Mouse (Mus musculus): ENCODE measurements around the gene 9130008F23Rik. TPM values are rescaled to one million over a fixed set of nuclear protein-coding genes. Genes with fewer than 3 reads are reported as not detected.
A peak's percentile ranks its signal among the peaks of the same experiment; 100 is the strongest.

The 9130008F23Rik gene
- polyA plus RNA-seq, 1 experiment = 0.21 TPM

DNA sequence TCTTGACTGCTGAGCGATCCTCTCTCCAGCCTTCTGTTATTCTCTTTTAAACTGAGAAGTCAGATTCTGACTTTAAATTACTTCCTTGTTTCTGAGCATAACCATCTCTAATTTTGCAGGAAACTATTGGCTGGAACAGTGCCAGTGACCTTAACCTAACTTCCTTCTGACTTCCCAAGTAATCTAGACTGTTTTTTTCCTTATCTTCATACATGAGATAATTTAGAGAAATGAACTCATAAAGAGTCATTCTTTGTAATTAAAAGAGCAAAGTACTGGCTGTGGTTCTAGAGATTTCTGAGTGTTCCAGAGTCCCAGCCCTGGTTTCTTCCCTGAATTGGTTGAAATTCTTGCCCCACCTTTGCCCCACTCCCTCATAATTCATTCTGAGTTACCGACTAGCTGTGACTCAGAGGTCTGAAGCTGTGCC lies 6.8 kb downstream of the 9130008F23Rik start:
- Histone ChIP-seq H3K27ac (ENCODE audit: insufficient read depth, low read length) (no peak overlapping the region), H3K27me3 (ENCODE audit: control insufficient read depth, insufficient read depth, low read length) (no peaks in the 10 kb centered on the region), H3K4me1 (ENCODE audit: control insufficient read depth, insufficient read depth, low read length) (no peaks in the 10 kb centered on the region), H3K4me3 (replicated peaks; ENCODE audit: insufficient read depth, low read depth, low read length) (no peak overlapping the region)
- no peak for DNase-seq
- TF ChIP-seq CTCF (IDR thresholded peaks at IDR 0.05; ENCODE audit: borderline replicate concordance, insufficient read depth, low read depth, low read length) = no peak
- TF ChIP-seq POLR2A (IDR thresholded peaks at IDR 0.05; ENCODE audit: borderline replicate concordance, insufficient read depth, low read length) = no peak
- 72% methylated on average over 2 of the region's 2 CpGs for WGBS

DNA sequence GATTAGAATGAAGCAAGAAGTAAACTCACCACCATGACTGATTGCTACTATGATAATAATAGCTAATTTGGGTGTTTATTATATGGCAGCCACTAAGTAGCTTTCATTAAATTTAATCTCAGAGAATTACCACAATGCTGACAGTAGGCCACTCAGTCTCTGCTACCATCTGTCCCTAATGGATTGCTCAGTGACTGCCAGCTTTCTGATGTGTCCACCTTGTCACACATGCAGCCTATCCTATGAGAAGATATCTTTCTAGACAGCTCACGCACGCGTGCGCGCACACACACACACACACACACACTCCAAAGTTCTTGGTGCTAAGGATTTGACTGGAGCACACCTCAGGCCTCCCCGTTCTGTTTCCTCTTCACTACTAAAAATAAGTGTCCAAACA lies 7.7 kb downstream of the 9130008F23Rik start:
- DNase-seq = no peak
- Histone ChIP-seq H3K4me3 (replicated peaks; ENCODE audit: insufficient read depth, low read depth, low read length) (no peak overlapping the region), H3K27me3 (ENCODE audit: control insufficient read depth, insufficient read depth, low read length) (no peaks in the 10 kb centered on the region), H3K27ac (ENCODE audit: insufficient read depth, low read length) (no peak overlapping the region), H3K4me1 (ENCODE audit: control insufficient read depth, insufficient read depth, low read length) (no peaks in the 10 kb centered on the region)
- WGBS = 71% methylated on average over 6 of the region's 6 CpGs
- TF ChIP-seq CTCF (IDR thresholded peaks at IDR 0.05; ENCODE audit: borderline replicate concordance, insufficient read depth, low read depth, low read length) = no peak
- TF ChIP-seq POLR2A (IDR thresholded peaks at IDR 0.05; ENCODE audit: borderline replicate concordance, insufficient read depth, low read length) = no peak

DNA sequence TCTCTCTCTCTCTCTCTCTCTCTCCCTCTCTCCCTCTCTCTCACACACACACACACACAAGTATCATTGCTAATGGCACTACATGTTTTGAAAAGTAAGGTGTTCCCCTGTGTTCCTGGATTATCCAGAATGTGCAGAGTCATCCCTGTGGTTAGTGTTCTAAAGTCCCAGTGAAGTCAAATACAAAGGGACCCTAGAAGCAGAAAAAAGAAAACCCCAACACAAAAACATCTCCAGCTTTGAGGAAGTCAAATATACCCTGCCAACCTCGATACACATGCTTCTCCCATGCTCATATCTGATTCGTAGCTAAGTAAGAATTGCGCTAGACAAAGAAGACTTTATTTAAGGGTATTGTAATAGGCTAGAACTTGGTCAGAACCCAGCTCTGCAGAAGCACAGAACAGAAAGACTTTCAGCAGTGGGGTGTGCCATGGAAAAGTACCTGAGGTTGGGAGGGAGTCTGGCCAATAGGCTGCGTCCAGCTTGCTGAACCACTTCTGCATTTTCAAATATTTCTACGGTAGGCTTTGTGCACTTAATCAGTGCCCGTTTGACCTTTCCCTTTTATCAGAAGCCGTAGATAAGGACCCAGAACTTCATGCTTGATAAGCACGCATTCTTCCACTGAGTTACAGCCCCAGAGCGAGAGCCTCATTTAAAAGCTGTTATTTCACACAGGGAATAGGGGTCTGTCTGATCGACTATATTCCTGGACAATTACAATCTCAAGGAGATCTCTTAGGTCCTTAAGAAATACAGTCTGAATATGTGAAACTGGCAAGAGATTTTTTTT lies 11.2 kb downstream of the 9130008F23Rik start:
- Histone ChIP-seq H3K4me1 (ENCODE audit: control insufficient read depth, insufficient read depth, low read length) (no peaks in the 10 kb centered on the region), H3K27me3 (ENCODE audit: control insufficient read depth, insufficient read depth, low read length) (no peaks in the 10 kb centered on the region), H3K27ac (ENCODE audit: insufficient read depth, low read length) (no peak overlapping the region), H3K4me3 (replicated peaks; ENCODE audit: insufficient read depth, low read depth, low read length) (no peak overlapping the region)
- no peak for TF ChIP-seq POLR2A (IDR thresholded peaks at IDR 0.05; ENCODE audit: borderline replicate concordance, insufficient read depth, low read length)
- TF ChIP-seq CTCF (IDR thresholded peaks at IDR 0.05; ENCODE audit: borderline replicate concordance, insufficient read depth, low read depth, low read length) = no peak
- no peak for DNase-seq
- 57% methylated on average over 10 of the region's 10 CpGs for WGBS

DNA sequence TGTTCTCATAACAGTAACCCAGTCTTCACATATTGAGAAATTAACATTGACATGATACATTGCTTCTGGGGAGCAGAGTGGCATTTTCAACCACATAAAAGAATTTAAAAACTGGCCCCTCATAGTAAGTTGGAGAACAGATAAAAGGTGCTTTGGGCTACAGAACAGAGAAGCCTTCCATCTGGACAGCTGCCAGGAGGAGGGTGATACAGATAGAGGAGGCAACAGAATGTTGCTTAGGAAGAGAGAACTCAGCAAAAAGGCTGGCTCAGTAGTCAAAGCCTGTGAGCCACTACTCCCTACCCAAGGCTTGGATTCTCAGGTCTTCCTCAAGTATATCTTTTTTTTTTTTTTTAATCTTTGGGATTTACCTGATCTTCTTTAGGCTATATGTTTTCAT lies 25.3 kb downstream of the 9130008F23Rik start:
- no peak for DNase-seq
- Histone ChIP-seq H3K27me3 (ENCODE audit: control insufficient read depth, insufficient read depth, low read length) (no peaks in the 10 kb centered on the region), H3K4me1 (ENCODE audit: control insufficient read depth, insufficient read depth, low read length) (no peaks in the 10 kb centered on the region), H3K27ac (ENCODE audit: insufficient read depth, low read length) (no peak overlapping the region), H3K4me3 (replicated peaks; ENCODE audit: insufficient read depth, low read depth, low read length) (no peak overlapping the region)
- no peak for TF ChIP-seq CTCF (IDR thresholded peaks at IDR 0.05; ENCODE audit: borderline replicate concordance, insufficient read depth, low read depth, low read length)
- no peak for TF ChIP-seq POLR2A (IDR thresholded peaks at IDR 0.05; ENCODE audit: borderline replicate concordance, insufficient read depth, low read length)

DNA sequence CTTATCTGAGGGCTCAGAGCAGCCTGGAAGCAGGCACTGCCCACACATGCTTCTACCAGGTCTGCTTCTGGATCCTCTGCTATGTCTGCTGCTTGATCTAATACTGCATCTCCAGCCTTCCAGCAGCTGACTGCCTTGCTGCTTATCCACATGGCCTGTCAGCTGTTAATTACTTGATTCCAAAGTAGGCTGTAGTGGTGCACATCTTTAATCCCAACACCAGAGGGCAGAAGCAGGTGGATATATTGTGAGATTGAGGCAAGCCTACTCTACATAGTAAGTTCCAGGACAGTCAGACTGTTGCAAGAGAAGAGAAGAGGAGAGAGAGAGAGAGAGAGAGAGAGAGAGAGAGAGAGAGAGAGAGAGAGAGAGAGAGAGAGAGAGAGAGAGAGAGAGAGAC lies 43.1 kb downstream of the 9130008F23Rik start:
- TF ChIP-seq CTCF (IDR thresholded peaks at IDR 0.05; ENCODE audit: borderline replicate concordance, insufficient read depth, low read depth, low read length) = no peak
- no peak for TF ChIP-seq POLR2A (IDR thresholded peaks at IDR 0.05; ENCODE audit: borderline replicate concordance, insufficient read depth, low read length)
- DNase-seq = peak in 1 of 2 experiments; percentile 6
- Histone ChIP-seq H3K27ac (ENCODE audit: insufficient read depth, low read length) (no peak overlapping the region), H3K27me3 (ENCODE audit: control insufficient read depth, insufficient read depth, low read length) (no peaks in the 10 kb centered on the region), H3K4me3 (replicated peaks; ENCODE audit: insufficient read depth, low read depth, low read length) (no peak overlapping the region), H3K4me1 (ENCODE audit: control insufficient read depth, insufficient read depth, low read length) (no peaks in the 10 kb centered on the region)

DNA sequence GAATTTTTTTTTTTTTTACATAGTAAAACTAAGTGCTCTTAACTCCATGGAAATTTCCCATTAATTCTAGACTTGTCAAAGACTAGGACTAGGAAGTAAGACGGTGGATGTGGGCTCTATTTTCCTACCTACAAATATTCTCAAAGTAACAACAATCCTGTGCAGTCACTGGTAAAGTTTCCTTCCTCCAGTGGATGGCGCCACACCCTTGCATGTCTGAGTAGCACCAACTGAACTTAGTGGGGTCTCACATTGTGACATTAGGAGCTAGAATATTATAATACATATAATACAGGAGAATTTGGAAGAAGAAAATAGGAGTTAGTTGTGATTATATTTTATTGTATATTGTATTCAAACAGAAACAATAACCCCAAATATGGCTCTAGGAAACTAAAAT lies 48.5 kb downstream of the 9130008F23Rik start:
- DNase-seq = no peak
- Histone ChIP-seq H3K4me3 (replicated peaks; ENCODE audit: insufficient read depth, low read depth, low read length) (no peak overlapping the region), H3K27me3 (ENCODE audit: control insufficient read depth, insufficient read depth, low read length) (no peaks in the 10 kb centered on the region), H3K27ac (ENCODE audit: insufficient read depth, low read length) (no peak overlapping the region), H3K4me1 (ENCODE audit: control insufficient read depth, insufficient read depth, low read length) (no peaks in the 10 kb centered on the region)
- WGBS = 64% methylated on average over 2 of the region's 2 CpGs
- no peak for TF ChIP-seq CTCF (IDR thresholded peaks at IDR 0.05; ENCODE audit: borderline replicate concordance, insufficient read depth, low read depth, low read length)
- no peak for TF ChIP-seq POLR2A (IDR thresholded peaks at IDR 0.05; ENCODE audit: borderline replicate concordance, insufficient read depth, low read length)

Other genes with a start within 250 kb of the 9130008F23Rik start
- not detected in 2 replicates for gene Esp3, start 248.5 kb downstream of the 9130008F23Rik start, polyA plus RNA-seq (2012; rRNA removed)
- not detected in 2 replicates for gene Esp1, start 153.4 kb downstream of the 9130008F23Rik start, polyA plus RNA-seq (2012; rRNA removed)
- not detected in 2 replicates for gene Crisp2, start 73.6 kb downstream of the 9130008F23Rik start, polyA plus RNA-seq (2012; rRNA removed)
- not detected in 2 replicates for gene Rhag, start 69.4 kb downstream of the 9130008F23Rik start, polyA plus RNA-seq (2012; rRNA removed)
- gene Glyatl3, start 33.8 kb upstream of the 9130008F23Rik start, polyA plus RNA-seq (2012; rRNA removed) = not detected in 2 replicates
- 24.2 and 26.8 TPM in 2 replicates for gene Mut, start 54.1 kb upstream of the 9130008F23Rik start, polyA plus RNA-seq (2012; rRNA removed)
- 4.7 and 4.8 TPM in 2 replicates for gene Cenpq, start 54.5 kb upstream of the 9130008F23Rik start, polyA plus RNA-seq (2012; rRNA removed)

Measured in cerebellum, adult 2 months (tissue).